In genomic region chr13:25781161-25781560, GRCm38 (mm10) we compare ENCODE assay signal across 8 mouse cellular contexts.
DNase-seq lines count a peak whose midpoint lies in the region.

No protein-coding gene starts in this region.

- DNase-seq in cerebellum, adult 9-11 months = peak; percentile 1
- no peak for DNase-seq in cerebellum, adult 9-10 months
- DNase-seq in layer of hippocampus, adult 9-11 months = peak; percentile 4
- DNase-seq in layer of hippocampus, adult 11-12 months (ENCODE audit: low spot score) = no peak
- DNase-seq in adipocyte (ENCODE audit: low spot score) = peak; percentile 55
- DNase-seq in heart, postnatal 36 days = peak; percentile 18 to 19
- no peak for DNase-seq in spleen, postnatal 36 days (ENCODE audit: low spot score in 2 of 2)
- no peak for DNase-seq in embryo, embryonic 9.5 days (ENCODE audit: extremely low spot score)

- intact Hi-C loops in heart, postnatal 36 days (cut with DNase I) = no loop called here

Comparison
In these comparisons a context has a peak if more than half of its experiments do, and no peak if none do; other contexts are left out.
1. DNase-seq: peak in cerebellum, adult 9-11 months (single experiment), layer of hippocampus, adult 9-11 months (single experiment), adipocyte (single experiment) and heart, postnatal 36 days (2 of 2); none in cerebellum, adult 9-10 months (single experiment), layer of hippocampus, adult 11-12 months (single experiment), spleen, postnatal 36 days (0 of 2) and embryo, embryonic 9.5 days (single experiment).